Mouse (Mus musculus): ENCODE measurements at regions not wholly inside any gene's neighbourhood (a gene's known extent, or its start where the extent isn't known, plus 50 kb on each side); places are given as distances from the start of the nearest gene placed in this dataset.
A peak's percentile ranks its signal among the peaks of the same experiment; 100 is the strongest.

DNA sequence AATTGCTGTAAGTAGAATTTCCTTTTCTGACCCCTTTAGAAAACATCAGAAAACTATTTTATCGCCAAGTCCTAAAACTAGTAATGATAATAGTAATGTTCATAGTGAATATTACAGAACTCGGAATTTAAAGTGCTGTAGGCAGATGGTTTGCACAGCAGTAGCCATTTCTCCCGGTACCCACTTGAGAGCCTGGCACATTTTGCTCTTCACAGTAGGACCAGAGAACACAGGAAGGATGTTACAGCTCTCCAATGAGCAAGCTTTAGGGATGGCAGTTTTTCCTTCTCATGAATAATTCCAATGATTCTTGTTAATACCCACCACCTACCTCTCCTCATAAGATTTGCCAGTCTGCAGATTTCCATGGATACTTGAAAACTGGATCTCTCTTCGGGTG, 253.2 kb upstream of the Impg1 start:
- no peak overlapping the region for H3K27ac ChIP-seq (ENCODE audit: low read depth, low read length)
- H3K4me2 ChIP-seq (replicated peaks; ENCODE audit: low read depth) = no peak overlapping the region
- H3K4me3 ChIP-seq (ENCODE audit: low read depth, low read length) = no peak overlapping the region
- H3K9me3 ChIP-seq (ENCODE audit: control insufficient read depth) = no peaks in the 10 kb centered on the region
- WGBS = 96% methylated on average over 4 of the region's 4 CpGs
- no peak for TF ChIP-seq CTCF (IDR thresholded peaks at IDR 0.05; ENCODE audit: low read depth)
- H3K4me1 ChIP-seq (replicated peaks; ENCODE audit: control insufficient read depth, insufficient read depth, low read length) = no peaks in the 10 kb centered on the region
- H3K36me3 ChIP-seq (ENCODE audit: control insufficient read depth, insufficient read depth) = no peaks in the 10 kb centered on the region
- ATAC-seq = no peak
- no peak overlapping the region for H3K9ac ChIP-seq (ENCODE audit: low read depth, low read length)
- no peaks in the 10 kb centered on the region for H3K27me3 ChIP-seq (replicated peaks; ENCODE audit: control insufficient read depth, insufficient read depth, low read length)

DNA sequence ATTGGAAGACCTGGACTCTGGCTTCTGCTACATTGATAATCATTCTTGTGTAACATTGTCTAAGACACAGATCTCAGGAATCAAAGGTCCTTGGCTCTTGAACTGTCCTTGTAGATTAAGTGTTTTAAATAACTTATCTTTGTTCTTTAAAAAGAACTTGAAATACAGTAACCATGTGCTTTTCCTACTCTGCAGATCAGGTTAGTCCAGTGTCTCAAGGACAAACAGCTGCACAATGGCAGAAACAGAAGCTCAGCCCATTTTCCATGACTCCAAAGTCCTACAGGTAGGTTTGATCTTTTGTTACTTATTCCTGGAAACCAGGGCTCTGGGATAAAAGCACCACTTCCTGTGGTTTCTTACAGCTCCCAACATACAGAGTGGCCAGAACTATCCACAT, 244.5 kb upstream of the Impg1 start:
- H3K4me2 ChIP-seq (replicated peaks; ENCODE audit: low read depth) = no peak overlapping the region
- peak overlapping the region; percentile 35; the same call in 1 of the 2 replicates for H3K27ac ChIP-seq (ENCODE audit: low read depth, low read length)
- H3K4me3 ChIP-seq (ENCODE audit: low read depth, low read length) = no peak overlapping the region
- H3K36me3 ChIP-seq (ENCODE audit: control insufficient read depth, insufficient read depth) = no peaks in the 10 kb centered on the region
- H3K9ac ChIP-seq (ENCODE audit: low read depth, low read length) = no peak overlapping the region
- ATAC-seq = peak; percentile 96
- no peaks in the 10 kb centered on the region for H3K4me1 ChIP-seq (replicated peaks; ENCODE audit: control insufficient read depth, insufficient read depth, low read length)
- no peaks in the 10 kb centered on the region for H3K27me3 ChIP-seq (replicated peaks; ENCODE audit: control insufficient read depth, insufficient read depth, low read length)
- no peak for TF ChIP-seq CTCF (IDR thresholded peaks at IDR 0.05; ENCODE audit: low read depth)
- H3K9me3 ChIP-seq (ENCODE audit: control insufficient read depth) = no peaks in the 10 kb centered on the region

DNA sequence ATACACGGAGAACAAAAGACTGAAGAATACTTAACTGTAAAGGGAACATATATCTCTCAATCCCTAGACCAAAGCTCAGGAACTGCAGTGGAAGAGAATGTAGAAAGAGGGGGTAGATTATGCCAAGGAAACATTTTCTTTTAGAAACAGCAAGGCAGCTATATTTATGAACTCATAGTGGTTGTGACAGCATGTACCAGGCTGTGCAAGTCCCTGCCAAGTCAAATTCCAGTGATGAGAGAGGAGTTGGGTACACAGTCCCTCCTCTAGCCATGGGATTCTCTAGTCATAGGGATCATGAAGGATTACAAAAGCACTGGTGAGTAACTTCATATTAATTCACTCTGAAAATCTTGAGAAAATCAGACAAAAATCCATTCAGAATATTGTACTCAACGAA, 240.0 kb upstream of the Impg1 start:
- Histone ChIP-seq H3K4me1 (replicated peaks; ENCODE audit: control insufficient read depth, insufficient read depth, low read length) (no peaks in the 10 kb centered on the region), H3K27me3 (replicated peaks; ENCODE audit: control insufficient read depth, insufficient read depth, low read length) (no peaks in the 10 kb centered on the region), H3K9me3 (ENCODE audit: control insufficient read depth) (no peaks in the 10 kb centered on the region), H3K4me2 (replicated peaks; ENCODE audit: low read depth) (no peak overlapping the region), H3K27ac (ENCODE audit: low read depth, low read length) (no peak overlapping the region), H3K36me3 (ENCODE audit: control insufficient read depth, insufficient read depth) (no peaks in the 10 kb centered on the region), H3K9ac (ENCODE audit: low read depth, low read length) (no peak overlapping the region), H3K4me3 (ENCODE audit: low read depth, low read length) (no peak overlapping the region)
- 84% methylated on average over 2 of the region's 2 CpGs for WGBS
- ATAC-seq = no peak
- no peak for TF ChIP-seq CTCF (IDR thresholded peaks at IDR 0.05; ENCODE audit: low read depth)

DNA sequence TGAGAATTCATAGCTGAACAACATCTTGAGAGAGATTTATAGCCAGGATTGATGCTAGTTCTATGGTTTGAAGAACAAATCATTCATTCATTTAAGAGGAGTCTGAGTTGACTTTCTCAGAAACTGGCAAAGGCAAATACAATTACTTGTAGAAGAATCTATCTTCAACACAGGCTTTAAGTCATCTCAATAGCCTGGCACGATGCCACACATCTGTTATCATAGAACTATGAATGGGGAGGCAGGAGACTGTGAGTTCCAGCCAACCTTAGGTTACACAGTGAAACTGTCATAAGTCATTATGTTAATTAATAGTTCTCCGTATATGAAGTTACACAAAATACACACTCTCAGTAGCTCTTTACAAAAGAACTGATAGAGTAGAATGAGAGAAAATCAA, 231.9 kb upstream of the Impg1 start:
- H3K36me3 ChIP-seq (ENCODE audit: control insufficient read depth, insufficient read depth) = no peaks in the 10 kb centered on the region
- H3K27me3 ChIP-seq (replicated peaks; ENCODE audit: control insufficient read depth, insufficient read depth, low read length) = no peaks in the 10 kb centered on the region
- H3K9me3 ChIP-seq (ENCODE audit: control insufficient read depth) = no peaks in the 10 kb centered on the region
- H3K9ac ChIP-seq (ENCODE audit: low read depth, low read length) = no peak overlapping the region
- no peak overlapping the region for H3K4me3 ChIP-seq (ENCODE audit: low read depth, low read length)
- H3K4me1 ChIP-seq (replicated peaks; ENCODE audit: control insufficient read depth, insufficient read depth, low read length) = no peaks in the 10 kb centered on the region
- 77% methylated on average over 2 of the region's 2 CpGs for whole genome bisulfite sequencing
- no peak overlapping the region for H3K4me2 ChIP-seq (replicated peaks; ENCODE audit: low read depth)
- TF ChIP-seq CTCF (IDR thresholded peaks at IDR 0.05; ENCODE audit: low read depth) = no peak
- no peak overlapping the region for H3K27ac ChIP-seq (ENCODE audit: low read depth, low read length)
- ATAC-seq = no peak

DNA sequence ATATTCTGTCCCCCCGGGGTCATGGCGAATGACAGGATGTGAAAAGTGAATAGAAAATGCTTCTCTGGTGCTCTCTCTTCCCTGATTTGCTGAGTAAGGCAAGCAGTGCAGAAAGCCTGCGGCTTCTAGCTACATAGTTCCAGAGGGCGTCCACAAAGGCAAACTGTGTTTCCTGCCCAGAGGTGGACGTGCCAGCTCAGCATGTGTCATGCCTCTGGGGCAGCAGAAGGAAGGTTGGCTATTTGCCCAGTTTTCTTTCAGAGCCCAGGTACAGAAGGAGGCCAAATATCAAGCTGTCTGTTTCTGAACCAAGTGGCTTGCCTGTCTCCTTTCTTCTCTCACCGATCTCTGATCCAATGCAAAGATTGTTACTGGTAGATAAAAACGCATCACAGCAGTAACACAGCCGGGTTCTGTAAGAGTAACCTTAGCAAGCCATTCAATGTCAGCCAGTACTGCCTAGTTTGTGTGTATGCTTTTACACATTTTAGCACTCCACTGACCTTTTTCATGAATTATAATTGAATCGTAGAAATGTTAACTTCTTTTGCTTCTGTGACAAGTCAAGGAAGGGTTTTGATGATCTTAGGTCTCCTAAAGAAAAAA, 223.3 kb upstream of the Impg1 start:
- ATAC-seq = peak; percentile 87

DNA sequence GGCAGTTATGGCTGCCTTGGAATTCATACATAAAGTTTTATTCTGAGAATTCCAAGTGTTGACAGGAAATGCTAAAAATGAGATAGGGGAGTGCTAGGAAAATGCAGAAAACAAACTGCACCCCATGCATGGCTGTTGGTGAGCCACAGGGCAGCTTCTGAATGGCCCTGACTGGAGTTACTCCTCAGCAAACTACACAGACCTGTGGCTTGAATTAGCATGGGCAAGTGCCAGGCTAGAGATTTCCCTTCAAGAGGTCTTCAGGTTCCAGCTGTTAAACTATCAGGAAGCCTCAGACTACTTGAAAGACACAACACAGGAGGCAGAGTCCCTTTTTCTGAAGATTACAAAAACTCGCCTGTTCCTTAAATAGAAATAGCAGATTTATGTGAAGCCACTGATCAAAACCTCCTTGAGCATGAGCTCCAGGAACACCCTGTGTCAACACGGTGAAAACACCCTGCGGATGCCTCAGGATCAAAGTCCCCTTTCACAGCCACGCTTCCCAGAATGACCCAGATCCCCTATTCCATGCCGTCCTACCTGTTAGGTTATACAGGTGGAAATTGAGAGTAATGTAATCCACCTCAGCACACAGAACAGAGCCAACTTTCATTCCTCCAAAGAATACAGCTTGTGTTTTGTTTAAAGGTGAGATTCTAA, 217.9 kb upstream of the Impg1 start:
- peak overlapping the region; percentile 90 for H3K27ac ChIP-seq (ENCODE audit: low read depth, low read length)
- H3K9ac ChIP-seq (ENCODE audit: low read depth, low read length) = no peak overlapping the region
- H3K27me3 ChIP-seq (replicated peaks; ENCODE audit: control insufficient read depth, insufficient read depth, low read length) = no peaks in the 10 kb centered on the region
- WGBS = 29% methylated on average over 5 of the region's 5 CpGs
- no peaks in the 10 kb centered on the region for H3K9me3 ChIP-seq (ENCODE audit: control insufficient read depth)
- peak; percentile 95 for ATAC-seq
- peaks cover 5% of the 10 kb centered on the region; the same call in 1 of the 2 replicates for H3K4me1 ChIP-seq (replicated peaks; ENCODE audit: control insufficient read depth, insufficient read depth, low read length)
- no peak for TF ChIP-seq CTCF (IDR thresholded peaks at IDR 0.05; ENCODE audit: low read depth)
- no peaks in the 10 kb centered on the region for H3K36me3 ChIP-seq (ENCODE audit: control insufficient read depth, insufficient read depth)
- H3K4me2 ChIP-seq (replicated peaks; ENCODE audit: low read depth) = peak overlapping the region; percentile 37
- no peak overlapping the region for H3K4me3 ChIP-seq (ENCODE audit: low read depth, low read length)

More for the DNA sequence above, 223.3 kb upstream of the Impg1 start:
- Histone ChIP-seq H3K27ac (ENCODE audit: low read depth, low read length) (no peak overlapping the region), H3K9ac (ENCODE audit: low read depth, low read length) (no peak overlapping the region), H3K4me3 (ENCODE audit: low read depth, low read length) (no peak overlapping the region), H3K9me3 (ENCODE audit: control insufficient read depth) (no peaks in the 10 kb centered on the region), H3K4me1 (replicated peaks; ENCODE audit: control insufficient read depth, insufficient read depth, low read length) (no peaks in the 10 kb centered on the region), H3K4me2 (replicated peaks; ENCODE audit: low read depth) (0 out of 2 replicates have a peak overlapping the region, but pooled peaks have one; percentile 13), H3K36me3 (ENCODE audit: control insufficient read depth, insufficient read depth) (no peaks in the 10 kb centered on the region), H3K27me3 (replicated peaks; ENCODE audit: control insufficient read depth, insufficient read depth, low read length) (no peaks in the 10 kb centered on the region)
- 49% methylated on average over 9 of the region's 9 CpGs for WGBS
- TF ChIP-seq CTCF (IDR thresholded peaks at IDR 0.05; ENCODE audit: low read depth) = no peak

Data from intestine, postnatal 0 days (tissue).